Mouse (Mus musculus): ENCODE measurements around the gene Mgat5. TPM values are rescaled to one million over a fixed set of nuclear protein-coding genes. Genes with fewer than 3 reads are reported as not detected.

The Mgat5 gene
- total and polyA plus RNA-seq, 3 experiments: 0.16 TPM; not detected in 2

- peaks cover 83% of the 10 kb centered on the region for H3K9me3 ChIP-seq (replicated peaks)
- DNase-seq (ENCODE audit: low spot score) (no peak), ATAC-seq (ENCODE audit: extremely low read depth, insufficient number of reproducible peaks, low FRiP score, poor library complexity, severe bottlenecking) (no peak)
- TF ChIP-seq CTCF (IDR thresholded peaks at IDR 0.05; ENCODE audit: low read depth, low read length) (no peak), GATA2 (IDR thresholded peaks at IDR 0.05; ENCODE audit: borderline replicate concordance, low read depth, low read length) (no peak)
- no peaks in the 10 kb centered on the region for H3K36me3 ChIP-seq (replicated peaks)
- no peak overlapping the region for H3K4me3 ChIP-seq (ENCODE audit: low read depth, low read length)
- no peaks in the 10 kb centered on the region for H3K27me3 ChIP-seq (ENCODE audit: insufficient read depth, low read length)
- no peaks in the 10 kb centered on the region for H3K4me1 ChIP-seq (ENCODE audit: insufficient read depth, low read depth, low read length)
These were observed 101.4 kb downstream of the Mgat5 start for GRCm38 (mm10) chr1:127306024-127306771.

- H3K4me3 ChIP-seq (ENCODE audit: low read depth, low read length): no peak overlapping the region
- H3K27me3 ChIP-seq (ENCODE audit: insufficient read depth, low read length): no peaks in the 10 kb centered on the region
- no peaks in the 10 kb centered on the region for H3K4me1 ChIP-seq (ENCODE audit: insufficient read depth, low read depth, low read length)
- TF ChIP-seq GATA1 (IDR thresholded peaks at IDR 0.05; ENCODE audit: borderline replicate concordance, low read length) (no peak), GATA2 (IDR thresholded peaks at IDR 0.05; ENCODE audit: borderline replicate concordance, low read depth, low read length) (no peak)
- DNase-seq (ENCODE audit: low spot score) (no peak), ATAC-seq (ENCODE audit: extremely low read depth, insufficient number of reproducible peaks, low FRiP score, poor library complexity, severe bottlenecking) (no peak)
- H3K9me3 ChIP-seq (replicated peaks): peaks cover 83% of the 10 kb centered on the region
- no peaks in the 10 kb centered on the region for H3K36me3 ChIP-seq (replicated peaks)
These were observed 102.5 kb downstream of the Mgat5 start for GRCm38 (mm10) chr1:127307361-127307760.

- TF ChIP-seq TAL1 (conservative IDR thresholded peaks at IDR 0.05; ENCODE audit: low read depth, low read length) (no peak), GATA2 (IDR thresholded peaks at IDR 0.05; ENCODE audit: borderline replicate concordance, low read depth, low read length) (no peak), CTCF (IDR thresholded peaks at IDR 0.05; ENCODE audit: low read depth, low read length) (no peak), POLR2AphosphoS5 (IDR thresholded peaks at IDR 0.05; ENCODE audit: insufficient replicate concordance, low read depth, low read length) (no peak), GATA1 (IDR thresholded peaks at IDR 0.05; ENCODE audit: borderline replicate concordance, low read length) (no peak)
- no peaks in the 10 kb centered on the region for H3K27me3 ChIP-seq (ENCODE audit: insufficient read depth, low read length)
- H3K4me3 ChIP-seq (ENCODE audit: low read depth, low read length): no peak overlapping the region
- H3K4me1 ChIP-seq (ENCODE audit: insufficient read depth, low read depth, low read length): no peaks in the 10 kb centered on the region
- peaks cover 78% of the 10 kb centered on the region for H3K9me3 ChIP-seq (replicated peaks)
- no peak for DNase-seq (ENCODE audit: low spot score)
- ATAC-seq (ENCODE audit: extremely low read depth, insufficient number of reproducible peaks, low FRiP score, poor library complexity, severe bottlenecking): no peak
- H3K36me3 ChIP-seq (replicated peaks): no peaks in the 10 kb centered on the region
These were observed 103.5 kb downstream of the Mgat5 start for GRCm38 (mm10) chr1:127308207-127308725.

GRCm38 (mm10) chr1:127308989-127309701, 104.3 kb downstream of the Mgat5 start:
- Histone ChIP-seq H3K4me1 (ENCODE audit: insufficient read depth, low read depth, low read length) (no peaks in the 10 kb centered on the region), H3K27me3 (ENCODE audit: insufficient read depth, low read length) (no peaks in the 10 kb centered on the region), H3K36me3 (replicated peaks) (no peaks in the 10 kb centered on the region), H3K4me3 (ENCODE audit: low read depth, low read length) (no peak overlapping the region), H3K9me3 (replicated peaks) (peaks cover 80% of the 10 kb centered on the region)
- no peak for ATAC-seq (ENCODE audit: extremely low read depth, insufficient number of reproducible peaks, low FRiP score, poor library complexity, severe bottlenecking)
- TF ChIP-seq GATA2 (IDR thresholded peaks at IDR 0.05; ENCODE audit: borderline replicate concordance, low read depth, low read length) (no peak), POLR2AphosphoS5 (IDR thresholded peaks at IDR 0.05; ENCODE audit: insufficient replicate concordance, low read depth, low read length) (no peak), CTCF (IDR thresholded peaks at IDR 0.05; ENCODE audit: low read depth, low read length) (no peak), GATA1 (IDR thresholded peaks at IDR 0.05; ENCODE audit: borderline replicate concordance, low read length) (no peak), TAL1 (conservative IDR thresholded peaks at IDR 0.05; ENCODE audit: low read depth, low read length) (no peak)
- no peak for DNase-seq (ENCODE audit: low spot score)

GRCm38 (mm10) chr1:127310011-127310410, 105.2 kb downstream of the Mgat5 start:
- no peak for ATAC-seq (ENCODE audit: extremely low read depth, insufficient number of reproducible peaks, low FRiP score, poor library complexity, severe bottlenecking)
- Histone ChIP-seq H3K9me3 (replicated peaks) (peaks cover 81% of the 10 kb centered on the region), H3K4me1 (ENCODE audit: insufficient read depth, low read depth, low read length) (no peaks in the 10 kb centered on the region), H3K27me3 (ENCODE audit: insufficient read depth, low read length) (no peaks in the 10 kb centered on the region), H3K36me3 (replicated peaks) (no peaks in the 10 kb centered on the region), H3K4me3 (ENCODE audit: low read depth, low read length) (no peak overlapping the region)
- no peak for DNase-seq (ENCODE audit: low spot score)
- TF ChIP-seq GATA1 (IDR thresholded peaks at IDR 0.05; ENCODE audit: borderline replicate concordance, low read length) (no peak), TAL1 (conservative IDR thresholded peaks at IDR 0.05; ENCODE audit: low read depth, low read length) (no peak), CTCF (IDR thresholded peaks at IDR 0.05; ENCODE audit: low read depth, low read length) (no peak), GATA2 (IDR thresholded peaks at IDR 0.05; ENCODE audit: borderline replicate concordance, low read depth, low read length) (no peak), POLR2AphosphoS5 (IDR thresholded peaks at IDR 0.05; ENCODE audit: insufficient replicate concordance, low read depth, low read length) (no peak)

GRCm38 (mm10) chr1:127310703-127311102, 105.9 kb downstream of the Mgat5 start:
- no peak overlapping the region for H3K4me3 ChIP-seq (ENCODE audit: low read depth, low read length)
- DNase-seq (ENCODE audit: low spot score): no peak
- H3K36me3 ChIP-seq (replicated peaks): no peaks in the 10 kb centered on the region
- no peak for TF ChIP-seq GATA2 (IDR thresholded peaks at IDR 0.05; ENCODE audit: borderline replicate concordance, low read depth, low read length)
- TF ChIP-seq TAL1 (conservative IDR thresholded peaks at IDR 0.05; ENCODE audit: low read depth, low read length): no peak
- TF ChIP-seq GATA1 (IDR thresholded peaks at IDR 0.05; ENCODE audit: borderline replicate concordance, low read length): no peak
- no peak for TF ChIP-seq POLR2AphosphoS5 (IDR thresholded peaks at IDR 0.05; ENCODE audit: insufficient replicate concordance, low read depth, low read length)
- TF ChIP-seq CTCF (IDR thresholded peaks at IDR 0.05; ENCODE audit: low read depth, low read length): no peak
- no peaks in the 10 kb centered on the region for H3K4me1 ChIP-seq (ENCODE audit: insufficient read depth, low read depth, low read length)
- no peak for ATAC-seq (ENCODE audit: extremely low read depth, insufficient number of reproducible peaks, low FRiP score, poor library complexity, severe bottlenecking)
- H3K27me3 ChIP-seq (ENCODE audit: insufficient read depth, low read length): no peaks in the 10 kb centered on the region
- peaks cover 80% of the 10 kb centered on the region for H3K9me3 ChIP-seq (replicated peaks)

Data from G1E (cell line).